Mouse (Mus musculus): ENCODE measurements at regions not wholly inside any gene's neighbourhood (a gene's known extent, or its start where the extent isn't known, plus 50 kb on each side); places are given as distances from the start of the nearest gene placed in this dataset.
A peak's percentile ranks its signal among the peaks of the same experiment; 100 is the strongest.
"Not testable (repeated sequence)": the region's sequence is repeated elsewhere in the genome, so short reads cannot be mapped to it uniquely, and the experiment has no call there.

- DNase-seq (ENCODE audit: inconsistent ontology term) = peak; percentile 45
Measured at GRCm38 (mm10) chr14:59075845-59076745, 66.6 kb downstream of the 1700129C05Rik start.

GRCm38 (mm10) chr14:59072323-59073039, 70.2 kb downstream of the 1700129C05Rik start:
- no peak for DNase-seq (ENCODE audit: inconsistent ontology term)

- no peak for DNase-seq (ENCODE audit: inconsistent ontology term)
Measured at GRCm38 (mm10) chr14:59070056-59070455, 72.6 kb downstream of the 1700129C05Rik start.

DNA sequence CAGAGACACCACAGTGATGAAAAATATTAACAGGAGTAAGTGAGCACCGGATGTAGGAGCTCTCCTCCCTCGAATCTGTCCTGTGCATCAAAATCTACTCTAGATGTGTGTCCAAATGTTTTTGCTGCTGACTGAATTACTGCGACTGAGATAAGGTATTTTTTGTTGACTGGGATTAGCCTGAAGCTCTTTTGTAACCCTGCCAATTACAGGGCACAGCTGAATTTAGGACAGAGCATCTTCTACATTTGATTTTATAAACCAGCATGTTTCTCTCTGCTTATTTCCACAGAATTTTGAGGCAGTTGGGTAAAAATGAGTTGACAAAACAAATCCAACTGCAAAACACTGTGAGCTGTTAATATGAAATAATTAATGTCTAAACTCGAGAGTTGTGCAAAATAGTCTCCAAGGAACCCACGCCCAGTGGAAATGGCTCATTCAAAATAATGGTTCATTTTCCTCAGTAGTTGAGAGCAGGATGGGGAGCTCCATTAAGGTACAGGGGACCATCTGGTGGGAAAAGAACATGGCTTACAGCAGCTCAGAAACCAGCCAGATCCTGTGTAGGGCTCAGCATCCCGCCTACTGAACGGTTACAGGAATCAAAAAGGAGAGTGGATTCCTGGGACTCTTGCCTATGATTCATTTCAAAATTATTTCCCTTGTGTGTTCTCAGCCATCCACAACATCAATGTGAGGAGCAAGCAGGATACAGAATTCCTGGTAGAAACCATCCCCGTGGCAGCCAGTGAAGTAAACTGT, 76.1 kb downstream of the 1700129C05Rik start:
- DNase-seq (ENCODE audit: inconsistent ontology term) = peak; percentile 70

DNA sequence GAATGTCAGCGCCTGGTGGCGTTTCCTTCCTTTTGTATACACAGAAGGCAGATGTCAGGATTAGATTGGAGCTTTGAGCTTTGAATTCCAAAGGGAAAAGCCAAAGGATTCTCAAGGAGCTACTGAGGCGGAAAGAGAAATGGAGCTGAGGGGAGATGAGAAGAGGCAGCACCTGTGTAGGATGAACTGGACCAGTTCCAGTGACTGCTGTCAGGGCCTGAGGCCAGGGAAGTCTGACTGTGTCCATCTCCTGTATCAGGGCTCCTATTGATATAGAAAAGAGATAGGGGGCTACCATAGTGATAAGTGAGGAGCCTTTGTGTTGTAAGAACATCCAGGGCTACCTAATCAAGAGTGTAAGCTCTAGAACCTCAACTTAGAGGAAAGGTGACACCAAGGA, 79.5 kb downstream of the 1700129C05Rik start:
- DNase-seq (ENCODE audit: inconsistent ontology term) = no peak

- DNase-seq (ENCODE audit: inconsistent ontology term) = no peak
Measured at GRCm38 (mm10) chr14:59056832-59057231, 85.9 kb downstream of the 1700129C05Rik start.

DNA sequence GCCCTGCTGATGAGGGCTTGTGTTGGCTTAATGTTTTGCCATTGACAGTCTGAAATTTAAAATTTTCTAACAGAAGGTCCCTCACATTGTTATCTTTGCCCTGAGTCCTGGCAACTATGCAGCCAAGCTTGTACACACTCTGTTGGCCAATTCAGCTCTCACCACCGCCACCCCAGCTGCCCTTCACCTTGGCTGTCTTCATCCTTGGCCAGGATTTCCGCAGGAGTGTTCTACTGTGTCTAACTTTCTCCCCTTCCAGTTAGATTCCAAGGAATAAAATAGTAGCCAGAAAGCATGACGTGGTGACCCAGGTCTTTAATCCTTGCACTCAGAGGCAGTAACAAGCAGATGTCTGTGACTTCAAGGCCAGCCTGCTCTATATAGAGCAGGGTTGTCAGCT, 87.4 kb downstream of the 1700129C05Rik start:
- no peak for DNase-seq (ENCODE audit: inconsistent ontology term)

- no peak for DNase-seq (ENCODE audit: inconsistent ontology term)
Measured at GRCm38 (mm10) chr14:59052421-59052820, 90.3 kb downstream of the 1700129C05Rik start.

GRCm38 (mm10) chr14:59051478-59051879, 91.2 kb downstream of the 1700129C05Rik start:
- peak; percentile 48 for DNase-seq (ENCODE audit: inconsistent ontology term)

- DNase-seq (ENCODE audit: inconsistent ontology term) = peak; percentile 48
Measured at GRCm38 (mm10) chr14:59045687-59046086, 97.0 kb downstream of the 1700129C05Rik start.

DNA sequence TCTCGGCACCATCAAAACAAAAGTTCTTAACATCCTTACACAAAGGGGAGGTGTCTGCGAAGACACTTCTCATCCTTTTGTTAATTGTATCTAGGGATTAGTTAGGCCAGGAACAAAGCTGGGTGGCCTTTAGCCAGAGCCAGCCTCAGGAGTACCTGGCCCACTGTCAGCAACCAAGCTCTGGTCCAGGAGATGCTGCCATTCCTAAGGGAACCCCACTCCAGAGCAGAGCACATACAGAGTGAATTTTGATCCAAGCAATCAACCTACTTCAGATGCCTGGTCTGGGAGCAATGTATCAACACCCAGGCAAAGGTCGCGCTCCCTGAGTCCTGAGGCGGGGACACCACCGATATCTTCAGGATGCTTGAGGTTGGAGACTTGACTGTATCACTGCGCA, 97.5 kb downstream of the 1700129C05Rik start:
- no peak for DNase-seq (ENCODE audit: inconsistent ontology term)

DNA sequence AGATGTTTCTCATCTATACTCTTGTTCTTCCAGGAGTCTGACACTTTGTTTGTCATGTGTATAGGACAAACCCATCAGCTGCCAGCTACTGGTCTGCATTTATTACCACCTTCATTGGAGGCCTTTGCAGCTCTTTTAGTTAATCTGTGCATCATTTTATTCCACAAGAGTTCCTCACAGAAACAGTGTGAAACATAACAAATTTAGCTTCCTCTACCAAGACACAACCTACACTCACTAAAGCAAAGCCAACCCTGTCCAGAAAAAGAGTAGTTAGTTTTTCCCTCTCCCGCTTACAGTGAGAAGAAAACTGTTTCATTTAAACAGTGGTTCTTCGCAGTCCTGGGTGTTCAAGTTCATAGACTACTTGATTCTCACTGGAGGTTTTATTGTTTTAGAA, 100.5 kb downstream of the 1700129C05Rik start:
- DNase-seq (ENCODE audit: inconsistent ontology term) = no peak

GRCm38 (mm10) chr14:59025757-59026156, 116.9 kb downstream of the 1700129C05Rik start:
- not testable (repeated sequence) for DNase-seq (ENCODE audit: inconsistent ontology term)

- no peak for DNase-seq (ENCODE audit: inconsistent ontology term)
Measured at GRCm38 (mm10) chr14:59009534-59009933, 133.2 kb downstream of the 1700129C05Rik start.

DNA sequence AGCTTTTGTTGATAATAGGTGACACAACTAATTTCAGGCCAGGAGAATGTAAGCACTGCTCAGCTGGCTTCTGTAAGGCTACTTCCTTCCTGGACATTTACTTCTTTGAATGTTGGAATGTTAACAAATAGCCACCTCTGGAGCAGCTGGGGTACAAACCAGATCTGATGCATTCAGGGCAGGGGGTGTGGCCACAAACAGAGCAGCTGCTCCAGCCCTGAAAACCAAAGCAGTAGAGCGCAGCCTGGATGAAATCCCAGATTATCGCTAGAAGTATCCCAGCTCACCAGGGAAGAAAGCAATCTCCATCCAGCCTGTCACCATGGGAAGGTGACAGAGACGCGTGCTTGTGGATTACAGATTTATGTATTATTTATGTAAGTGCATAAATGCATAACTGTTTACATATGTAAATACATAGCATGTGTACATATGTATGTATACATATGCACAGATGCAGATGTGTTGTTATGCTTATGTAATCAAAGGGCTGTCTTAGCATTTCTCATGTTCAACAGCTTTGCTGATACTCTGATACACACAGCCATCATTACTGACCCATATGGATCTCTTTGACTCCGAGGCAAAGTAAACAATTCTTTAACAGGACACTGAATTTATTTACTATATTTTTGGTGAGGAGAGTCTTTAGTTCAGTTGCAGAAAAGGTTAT, 143.5 kb downstream of the 1700129C05Rik start:
- DNase-seq (ENCODE audit: inconsistent ontology term) = no peak

DNA sequence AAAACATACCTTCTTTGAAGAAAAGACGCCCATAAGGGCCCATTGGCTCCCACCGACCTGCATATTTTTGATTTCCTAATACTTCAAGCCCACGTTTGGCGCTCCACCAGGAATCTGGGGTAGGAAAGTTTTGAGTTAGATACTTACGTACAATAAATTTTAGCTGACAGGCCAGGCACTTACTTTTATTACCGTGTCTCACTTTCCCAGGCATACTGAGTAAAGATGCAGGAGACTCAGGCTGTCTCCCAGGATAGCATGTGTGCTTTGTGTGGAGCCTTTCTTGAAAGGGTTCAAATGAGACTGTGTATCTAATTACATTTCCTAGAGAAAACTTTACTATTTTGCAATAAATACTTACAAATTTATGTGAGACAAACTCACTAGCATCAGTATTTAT, 147.7 kb downstream of the 1700129C05Rik start:
- DNase-seq (ENCODE audit: inconsistent ontology term) = no peak

DNA sequence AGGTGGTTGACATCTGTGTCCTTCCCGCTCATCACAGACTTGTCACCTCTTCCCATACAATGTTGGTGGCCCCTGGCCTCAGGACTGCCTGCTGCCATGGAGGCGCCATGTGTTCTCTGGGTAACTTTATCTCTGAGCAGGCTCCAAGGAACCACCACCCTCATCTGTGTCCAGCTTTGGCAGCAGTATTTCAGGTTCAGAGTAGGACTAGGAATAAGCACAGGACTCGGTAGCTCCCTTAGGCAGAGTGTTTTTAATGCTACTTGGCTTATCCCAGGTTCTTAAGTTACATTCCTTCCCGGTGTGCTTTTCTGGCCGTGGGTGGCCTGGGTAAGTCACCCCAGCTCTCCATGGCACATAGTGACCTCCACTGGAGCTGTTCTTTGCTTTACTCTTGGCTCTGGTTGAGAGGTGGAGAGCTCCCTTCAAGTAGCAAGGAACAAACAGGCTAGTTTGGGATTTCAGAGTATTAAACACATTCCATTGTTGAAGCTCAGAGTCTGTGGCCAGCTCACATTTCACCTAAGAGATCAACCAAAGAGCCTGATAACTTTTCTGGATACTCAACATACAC, 153.0 kb downstream of the 1700129C05Rik start:
- DNase-seq (ENCODE audit: inconsistent ontology term) = no peak

- DNase-seq (ENCODE audit: inconsistent ontology term) = peak; percentile 79
Measured at GRCm38 (mm10) chr14:58987688-58988087, 155.0 kb downstream of the 1700129C05Rik start.

- peak; percentile 22 for DNase-seq (ENCODE audit: inconsistent ontology term)
Measured at GRCm38 (mm10) chr14:58985838-58986237, 156.9 kb downstream of the 1700129C05Rik start.

DNA sequence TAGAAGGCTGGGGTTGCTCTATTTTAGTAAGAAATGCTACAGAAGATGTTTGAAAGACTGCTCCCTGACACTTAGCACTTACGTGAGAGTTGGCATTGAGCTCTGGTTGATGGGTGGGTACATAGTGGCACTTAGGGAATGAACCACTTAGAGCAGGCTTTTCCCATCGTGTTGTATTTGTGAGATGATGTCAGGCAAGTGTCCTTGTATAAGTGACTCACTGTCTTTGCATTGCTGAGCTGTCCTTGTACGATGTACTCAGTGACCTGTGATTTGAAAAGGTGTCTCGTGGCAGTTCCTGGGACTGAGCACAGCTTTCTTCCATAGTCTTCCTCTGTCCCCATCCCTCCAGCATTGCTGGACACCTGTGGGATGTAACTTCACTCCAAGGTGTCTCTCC, 165.9 kb downstream of the 1700129C05Rik start:
- DNase-seq (ENCODE audit: inconsistent ontology term) = no peak

- DNase-seq (ENCODE audit: inconsistent ontology term) = no peak
Measured at GRCm38 (mm10) chr14:58969248-58969647, 173.4 kb downstream of the 1700129C05Rik start.

Measured in Muller cell, postnatal 12 days (primary cell).